Comparison of ENCODE assay signal across 30 mouse cellular contexts in the genomic region with DNA sequence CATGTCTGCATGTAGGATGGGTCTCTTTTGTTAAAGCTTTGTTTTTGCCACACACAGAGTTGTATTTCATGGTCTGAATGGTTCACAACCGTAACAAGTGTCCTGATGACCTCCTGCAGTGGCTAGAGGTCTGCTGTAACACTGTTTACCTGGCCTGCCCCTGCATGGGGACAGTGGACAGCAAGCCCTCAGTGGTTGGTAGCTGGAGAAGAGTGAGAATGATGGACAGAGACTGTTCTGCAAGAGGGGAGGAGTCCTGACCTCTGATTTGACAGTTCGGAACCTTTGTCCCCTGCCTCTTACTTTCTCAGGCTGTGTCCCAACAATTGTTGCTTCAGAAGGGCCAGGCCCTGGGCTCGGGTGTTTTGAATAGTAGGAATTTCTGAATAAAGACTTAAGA. TPM values are rescaled to one million over a fixed set of nuclear protein-coding genes. Genes with fewer than 3 reads are reported as not detected.
DNase-seq lines count a peak whose midpoint lies in the region; ATAC-seq lines count a peak whose summit lies in the region.
"Had no signal": no experiment of that assay in that cellular context is flagged by ENCODE, and none has a peak within 500 bp of the region (broad histone marks: within the 10 kb centered on the region; RNA-seq: fewer than 3 reads in every experiment).

No protein-coding gene starts in this region.

- H3K9me3 ChIP-seq in heart, embryonic 10.5 days = no peaks in the 10 kb centered on the region
- no peaks in the 10 kb centered on the region for H3K9me3 ChIP-seq in limb, embryonic 10.5 days (replicated peaks)
- H3K9me3 ChIP-seq in liver, embryonic 13.5 days (replicated peaks) = no peaks in the 10 kb centered on the region
- H3K9me3 ChIP-seq in hindbrain, embryonic 16.5 days (ENCODE audit: control insufficient read depth, low read length) = no peaks in the 10 kb centered on the region
- H3K9me3 ChIP-seq: embryonic facial prominence, embryonic 10.5 days; embryonic facial prominence, embryonic 15.5 days; forebrain, embryonic 13.5 days; heart, embryonic 13.5 days; limb, embryonic 15.5 days; neural tube, embryonic 12.5 days; stomach, embryonic 15.5 days had no signal

- H3K4me3 ChIP-seq in heart, embryonic 10.5 days = no peak overlapping the region
- no peak overlapping the region for H3K4me3 ChIP-seq in limb, embryonic 10.5 days
- no peak overlapping the region for H3K4me3 ChIP-seq in liver, embryonic 13.5 days (replicated peaks)
- no peak overlapping the region for H3K4me3 ChIP-seq in hindbrain, embryonic 16.5 days (ENCODE audit: low read length)
- H3K4me3 ChIP-seq: embryonic facial prominence, embryonic 10.5 days; embryonic facial prominence, embryonic 15.5 days; forebrain, embryonic 13.5 days; heart, embryonic 13.5 days; limb, embryonic 15.5 days; myocyte; neural tube, embryonic 12.5 days; stomach, embryonic 15.5 days had no signal

- H3K27ac ChIP-seq in heart, embryonic 10.5 days = no peak overlapping the region
- no peak overlapping the region for H3K27ac ChIP-seq in limb, embryonic 10.5 days
- no peak overlapping the region for H3K27ac ChIP-seq in liver, embryonic 13.5 days
- H3K27ac ChIP-seq in hindbrain, embryonic 16.5 days (ENCODE audit: low read depth, low read length) = no peak overlapping the region
- H3K27ac ChIP-seq: embryonic facial prominence, embryonic 10.5 days; embryonic facial prominence, embryonic 15.5 days; forebrain, embryonic 13.5 days; heart, embryonic 13.5 days; hindbrain, embryonic 14.5 days; limb, embryonic 15.5 days; neural tube, embryonic 12.5 days; stomach, embryonic 15.5 days had no signal

- H3K4me1 ChIP-seq in heart, embryonic 10.5 days = peaks cover 11% of the 10 kb centered on the region
- no peaks in the 10 kb centered on the region for H3K4me1 ChIP-seq in limb, embryonic 10.5 days
- H3K4me1 ChIP-seq in liver, embryonic 13.5 days (replicated peaks) = 0 out of 2 replicates have a peak, but pooled peaks cover 11% of the 10 kb centered on the region
- H3K4me1 ChIP-seq in hindbrain, embryonic 16.5 days (ENCODE audit: control insufficient read depth, insufficient read depth, low read depth, low read length) = no peaks in the 10 kb centered on the region
- H3K4me1 ChIP-seq: embryonic facial prominence, embryonic 10.5 days; embryonic facial prominence, embryonic 15.5 days; forebrain, embryonic 13.5 days; neural tube, embryonic 12.5 days; stomach, embryonic 15.5 days had no signal

- peak; percentile 73 for ATAC-seq in liver, embryonic 13.5 days (ENCODE audit: low read depth)
- no peak for ATAC-seq in cerebellum, adult (ENCODE audit: insufficient number of reproducible peaks, low FRiP score, low TSS enrichment)
- no peak for ATAC-seq in hindbrain, embryonic 16.5 days
- ATAC-seq: forebrain, embryonic 13.5 days; inflammation-experienced regulatory T-cells, adult 6 months; Patski had no signal

- H3K9ac ChIP-seq in liver, embryonic 13.5 days = no peak overlapping the region
- no peak overlapping the region for H3K9ac ChIP-seq in hindbrain, embryonic 16.5 days (ENCODE audit: low read depth, low read length)
- H3K9ac ChIP-seq: embryonic facial prominence, embryonic 15.5 days; forebrain, embryonic 13.5 days; heart, embryonic 13.5 days; hindbrain, embryonic 14.5 days; limb, embryonic 15.5 days; neural tube, embryonic 12.5 days; stomach, embryonic 15.5 days had no signal

- WGBS in heart, embryonic 10.5 days = 79% methylated on average over 3 of the region's 3 CpGs
- WGBS in limb, embryonic 10.5 days = 89% methylated on average over 3 of the region's 3 CpGs
- 61% methylated on average over 3 of the region's 3 CpGs for WGBS in liver, embryonic 13.5 days (ENCODE audit: insufficient replicate concordance)
- WGBS in hindbrain, embryonic 16.5 days = 65% methylated on average over 3 of the region's 3 CpGs

- H3K4me2 ChIP-seq in liver, embryonic 13.5 days = no peak overlapping the region
- no peak overlapping the region for H3K4me2 ChIP-seq in hindbrain, embryonic 16.5 days (ENCODE audit: low read length)
- H3K4me2 ChIP-seq: embryonic facial prominence, embryonic 15.5 days; forebrain, embryonic 13.5 days; heart, embryonic 13.5 days; hindbrain, embryonic 14.5 days; limb, embryonic 15.5 days; midbrain, embryonic 11.5 days; neural tube, embryonic 12.5 days; stomach, embryonic 15.5 days had no signal

- H3K36me3 ChIP-seq in heart, embryonic 10.5 days = peaks cover 25% of the 10 kb centered on the region
- H3K36me3 ChIP-seq in limb, embryonic 10.5 days = peaks cover 31% of the 10 kb centered on the region
- H3K36me3 ChIP-seq in liver, embryonic 13.5 days = peaks cover 10% of the 10 kb centered on the region
- no peaks in the 10 kb centered on the region for H3K36me3 ChIP-seq in hindbrain, embryonic 16.5 days (ENCODE audit: control insufficient read depth, insufficient read depth, low read length)
- H3K36me3 ChIP-seq: stomach, embryonic 15.5 days had no signal

- no peaks in the 10 kb centered on the region for H3K27me3 ChIP-seq in heart, embryonic 10.5 days (ENCODE audit: insufficient read depth, poor library complexity, severe bottlenecking)
- H3K27me3 ChIP-seq in limb, embryonic 10.5 days (ENCODE audit: low read depth, poor library complexity, severe bottlenecking) = no peaks in the 10 kb centered on the region
- H3K27me3 ChIP-seq in liver, embryonic 13.5 days = no peaks in the 10 kb centered on the region
- H3K27me3 ChIP-seq in hindbrain, embryonic 16.5 days (replicated peaks; ENCODE audit: control insufficient read depth, insufficient read depth, low read length) = no peaks in the 10 kb centered on the region
- H3K27me3 ChIP-seq: embryonic facial prominence, embryonic 15.5 days; forebrain, embryonic 13.5 days; heart, embryonic 13.5 days; limb, embryonic 15.5 days; neural tube, embryonic 12.5 days; Patski; stomach, embryonic 15.5 days had no signal

- peak; percentile 58 for DNase-seq in heart, embryonic 10.5 days (ENCODE audit: low spot score)
- DNase-seq in heart, adult 9 months (ENCODE audit: low spot score in 2 of 2) = no peak
- peak; percentile 20 for DNase-seq in limb, embryonic 10.5 days (ENCODE audit: low spot score)
- no peak for DNase-seq in liver, embryonic 13.5 days
- peak; percentile 57 for DNase-seq in yolk sac, embryonic 10.5 days (ENCODE audit: low spot score)
- DNase-seq: adrenal gland, postnatal 14 days; cerebellum, adult 2 months; cerebellum, postnatal 25 days; gastrocnemius, postnatal 14 days; heart, postnatal 10 days; kidney, adult 18-20 months; layer of hippocampus, postnatal 36 days; left cerebral cortex, postnatal 4 days; lung, postnatal 36 days; thymus, postnatal 14 days had no signal

RNA-seq across cellular contexts. Expression of a gene that starts 2.7 kb away (rescaled TPM):
- polyA plus RNA-seq in heart, embryonic 10.5 days (2016; fragmentation: Nextera tagmentation; extraction: Ambion mirVana) = 0.34 TPM in 1 of 2 replicates, not detected in the other
- 0.19 and 0.29 TPM in 2 replicates for polyA plus RNA-seq in limb, embryonic 10.5 days (2016; fragmentation: Nextera tagmentation; extraction: Ambion mirVana)
- 0.14 TPM in 1 of 2 replicates, not detected in the other for polyA plus RNA-seq in liver, embryonic 13.5 days (2015; fragmentation: Nextera tagmentation; extraction: Ambion mirVana)
- polyA plus RNA-seq in hindbrain, embryonic 16.5 days (2015; fragmentation: Nextera tagmentation; extraction: Ambion mirVana) = 0.10 and 0.16 TPM in 2 replicates
- polyA plus RNA-seq: cerebellum, adult 2 months; heart, embryonic 13.5 days; hindbrain, embryonic 14.5 days; kidney, embryonic 16.5 days; myocyte had no signal

RNA-seq across cellular contexts. Expression of a gene that starts 39.8 kb away (rescaled TPM):
- 63.4 and 68.7 TPM in 2 replicates for polyA plus RNA-seq in heart, embryonic 10.5 days (2016; fragmentation: Nextera tagmentation; extraction: Ambion mirVana)
- 66.2 and 73.4 TPM in 2 replicates for polyA plus RNA-seq in limb, embryonic 10.5 days (2016; fragmentation: Nextera tagmentation; extraction: Ambion mirVana)
- polyA plus RNA-seq in liver, embryonic 13.5 days (2015; fragmentation: Nextera tagmentation; extraction: Ambion mirVana) = 22.6 and 25.3 TPM in 2 replicates
- 48.9 and 51.8 TPM in 2 replicates for polyA plus RNA-seq in hindbrain, embryonic 16.5 days (2015; fragmentation: Nextera tagmentation; extraction: Ambion mirVana)

RNA-seq across cellular contexts. Expression of a gene that starts 46.7 kb away (rescaled TPM):
- 1.6 and 2.3 TPM in 2 replicates for polyA plus RNA-seq in heart, embryonic 10.5 days (2016; fragmentation: Nextera tagmentation; extraction: Ambion mirVana)
- polyA plus RNA-seq in limb, embryonic 10.5 days (2016; fragmentation: Nextera tagmentation; extraction: Ambion mirVana) = 2.4 and 2.7 TPM in 2 replicates
- polyA plus RNA-seq in liver, embryonic 13.5 days (2015; fragmentation: Nextera tagmentation; extraction: Ambion mirVana) = 0.96 and 1.3 TPM in 2 replicates
- polyA plus RNA-seq in hindbrain, embryonic 16.5 days (2015; fragmentation: Nextera tagmentation; extraction: Ambion mirVana) = 0.81 and 1.2 TPM in 2 replicates
- polyA plus RNA-seq: Patski had no signal

Comparison
In these comparisons a context has a peak if more than half of its experiments do, and no peak if none do; other contexts are left out.
1. DNase-seq: peak in heart, embryonic 10.5 days (single experiment), limb, embryonic 10.5 days (single experiment) and yolk sac, embryonic 10.5 days (single experiment); none in heart, adult 9 months (0 of 2) and liver, embryonic 13.5 days (single experiment).